Mouse (Mus musculus): ENCODE measurements at regions not wholly inside any gene's neighbourhood (a gene's known extent, or its start where the extent isn't known, plus 50 kb on each side); places are given as distances from the start of the nearest gene placed in this dataset.

GRCm38 (mm10) chr13:59950281-59950680 lies 127.3 kb upstream of the Tut7 start:
- TF ChIP-seq POLR2A (IDR thresholded peaks at IDR 0.05; ENCODE audit: borderline replicate concordance, insufficient read depth, low read length) (no peak), CTCF (IDR thresholded peaks at IDR 0.05; ENCODE audit: borderline replicate concordance, insufficient read depth, low read depth, low read length) (no peak)
